Mouse (Mus musculus) hindbrain, embryonic 14.5 days (tissue): ENCODE data around the gene Smg6. TPM values are rescaled to one million over a fixed set of nuclear protein-coding genes. Genes with fewer than 3 reads are reported as not detected.

Experiments
- ATAC-seq: fragments of 200-750 bp; cut with Nextera tagmentation; 2 replicates; pipeline ENCODE4 v1.8.0; 2017; ENCODE audit warnings: moderate number of reproducible peaks, mild to moderate bottlenecking, moderate TSS enrichment, moderate library complexity; ENCODE audit not compliant: low FRiP score
- DNase-seq: peaks from one replicate; pipeline ENCODE4 v3.0.0-alpha.2; 2015; ENCODE audit warnings: low spot score
- H3K27ac ChIP-seq: fragments of 300-500 bp; sonication (generic); 2 replicates; pipeline ENCODE4 v1.5.1; 2014; ENCODE audit warnings: mild to moderate bottlenecking, moderate library complexity
- H3K27me3 ChIP-seq: fragments of 300-500 bp; sonication (generic); 2 replicates; pipeline ENCODE4 v1.6.1; 2014; ENCODE audit warnings: mild to moderate bottlenecking, low read length, mixed read lengths; ENCODE audit not compliant: control insufficient read depth, insufficient read depth
- H3K36me3 ChIP-seq: fragments of 300-500 bp; sonication (generic); replicated peaks from 2 replicates; pipeline ENCODE4 v1.6.1; 2014; ENCODE audit not compliant: control insufficient read depth, insufficient read depth
- H3K4me1 ChIP-seq: fragments of 300-500 bp; sonication (generic); replicated peaks from 2 replicates; pipeline ENCODE4 v1.6.1; 2014; ENCODE audit warnings: antibody characterized with exemption, low read length, mixed read lengths; ENCODE audit not compliant: control insufficient read depth, insufficient read depth
- H3K4me2 ChIP-seq: fragments of 300-500 bp; sonication (generic); replicated peaks from 2 replicates; pipeline ENCODE4 v1.6.1; 2014; ENCODE audit warnings: mild to moderate bottlenecking, moderate library complexity
- H3K4me3 ChIP-seq: fragments of 300-500 bp; sonication (generic); replicated peaks from 2 replicates; pipeline ENCODE4 v1.5.1; 2014; ENCODE audit warnings: mild to moderate bottlenecking, low read length
- H3K9ac ChIP-seq: fragments of 300-500 bp; sonication (generic); 2 replicates; pipeline ENCODE4 v1.6.1; 2014
- H3K9me3 ChIP-seq: fragments of 300-500 bp; sonication (generic); 2 replicates; pipeline ENCODE4 v1.6.1; 2016; ENCODE audit warnings: low read length; ENCODE audit not compliant: control insufficient read depth
- WGBS: fragments of 180-500 bp; shearing (Covaris S2); extraction: QIAGEN DNeasy Blood & Tissue Kit; methylation state at CpG from one replicate; pipeline ENCODE4 v1.1.7; 2014; 5-methylcytosine and 5-hydroxymethylcytosine counted together
- polyA plus RNA-seq: library from polyadenylated mRNA; unstranded; fragments of >200 nt; fragmentation: Nextera tagmentation; extraction: Ambion mirVana; gene quantifications from 2 replicates; pipeline ENCODE4 v1.2.1, GENCODE M21; 2014

Smg6 gene
- polyA plus RNA-seq, 1 experiment from 2014 or later, result 14.0 TPM

- H3K9ac ChIP-seq, result no peak overlapping the region
- 93% methylated on average over 10 of the region's 11 CpGs for WGBS
- no peak overlapping the region for H3K4me2 ChIP-seq
- H3K4me1 ChIP-seq, result peaks cover 14% of the 10 kb centered on the region
- no peak overlapping the region for H3K4me3 ChIP-seq
- DNase-seq, result no peak
- no peaks in the 10 kb centered on the region for H3K9me3 ChIP-seq
- H3K36me3 ChIP-seq, result peaks cover 43% of the 10 kb centered on the region
- ATAC-seq, result no peak
- no peaks in the 10 kb centered on the region for H3K27me3 ChIP-seq
- peak overlapping the region; percentile 64 for H3K27ac ChIP-seq
Measured at GRCm38 (mm10) chr11:75148332-75149035, 222.9 kb downstream of the Smg6 start.

DNA sequence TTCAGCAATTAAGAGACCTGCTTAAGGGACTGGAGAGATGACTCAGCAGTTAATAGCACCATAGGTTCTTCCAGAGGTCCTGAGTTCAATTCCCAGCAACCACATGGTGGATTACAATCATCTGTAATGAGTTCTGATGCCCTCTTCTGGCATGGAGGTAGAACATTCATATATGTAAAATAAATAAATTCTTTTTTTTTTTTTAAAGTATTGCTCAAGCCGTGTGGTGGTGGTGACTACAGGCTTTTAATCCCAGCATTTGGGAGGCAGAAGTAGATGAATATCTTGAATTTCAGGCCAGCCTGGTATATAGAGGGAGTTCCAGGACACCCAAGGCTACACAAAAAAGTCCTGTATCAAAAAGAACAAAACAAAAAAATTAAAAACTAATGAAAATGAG lies 224.7 kb downstream of the Smg6 start:
- Histone ChIP-seq H3K9ac (no peak overlapping the region), H3K9me3 (no peaks in the 10 kb centered on the region), H3K27ac (no peak overlapping the region), H3K4me1 (peaks cover 14% of the 10 kb centered on the region), H3K4me3 (no peak overlapping the region), H3K4me2 (no peak overlapping the region), H3K27me3 (no peaks in the 10 kb centered on the region), H3K36me3 (peaks cover 24% of the 10 kb centered on the region)
- ATAC-seq (no peak), DNase-seq (no peak)
- WGBS, result 88% methylated on average over 1 of the region's 1 CpGs

DNA sequence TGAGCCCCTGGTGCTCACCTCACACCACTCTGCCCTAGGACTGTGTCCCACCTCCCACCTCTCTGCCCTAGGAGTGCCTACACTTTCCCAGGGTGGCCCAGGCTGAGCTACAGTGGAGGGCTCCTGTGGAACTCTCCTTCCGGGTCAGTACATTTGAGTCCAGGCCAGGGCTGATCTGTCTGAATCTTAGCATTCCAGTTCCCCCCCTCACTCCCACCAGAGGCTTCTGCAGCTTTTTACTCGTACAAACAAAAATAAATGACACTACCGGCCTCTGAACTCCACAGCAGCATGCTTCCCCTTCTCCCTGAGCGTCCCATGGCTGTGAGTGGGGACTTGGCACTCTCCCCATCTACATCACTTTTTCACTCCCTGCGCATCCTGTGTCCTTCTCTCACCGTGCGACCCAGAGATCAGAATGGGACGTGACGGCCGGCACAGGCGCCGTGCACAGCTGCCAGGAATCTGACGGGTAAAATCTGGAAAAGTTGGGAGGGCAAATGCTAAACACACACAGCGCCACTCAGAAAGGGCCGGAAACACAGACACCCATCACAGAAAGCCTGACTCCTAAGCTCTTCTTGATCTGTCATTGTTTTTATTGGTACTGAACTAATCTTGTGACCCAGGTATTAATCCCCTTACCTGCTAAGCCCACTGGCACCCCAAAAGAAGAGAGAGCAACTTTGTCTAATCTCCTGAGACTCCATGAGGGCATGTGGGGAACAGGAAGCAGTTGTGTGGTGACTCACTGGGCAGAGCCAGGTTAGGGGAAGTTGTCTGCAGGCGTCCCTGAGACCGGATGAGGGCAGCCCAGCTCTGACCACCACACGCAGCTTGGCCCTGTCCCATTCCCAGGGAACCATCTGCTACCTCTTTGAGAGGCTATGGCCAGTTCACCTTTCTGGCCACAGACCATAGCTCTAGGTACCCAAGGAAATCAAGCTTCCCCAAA lies 227.3 kb downstream of the Smg6 start:
- Histone ChIP-seq H3K27me3 (no peaks in the 10 kb centered on the region), H3K9me3 (no peaks in the 10 kb centered on the region), H3K4me3 (no peak overlapping the region), H3K27ac (peak overlapping the region; percentile 43; the same call in 1 of the 2 replicates), H3K4me1 (peaks cover 3% of the 10 kb centered on the region), H3K4me2 (no peak overlapping the region), H3K9ac (no peak overlapping the region), H3K36me3 (peaks cover 20% of the 10 kb centered on the region; the same call in 1 of the 2 replicates)
- ATAC-seq, result no peak
- WGBS, result 78% methylated on average over 18 of the region's 18 CpGs
- DNase-seq, result no peak

- H3K9me3 ChIP-seq, result no peaks in the 10 kb centered on the region
- no peak overlapping the region for H3K9ac ChIP-seq
- no peak overlapping the region for H3K27ac ChIP-seq
- no peaks in the 10 kb centered on the region; the same call in 1 of the 2 replicates for H3K4me1 ChIP-seq
- 77% methylated on average over 6 of the region's 6 CpGs for WGBS
- no peak overlapping the region for H3K4me3 ChIP-seq
- DNase-seq (no peak), ATAC-seq (no peak)
- peaks cover 24% of the 10 kb centered on the region for H3K36me3 ChIP-seq
- no peak overlapping the region for H3K4me2 ChIP-seq
- H3K27me3 ChIP-seq, result no peaks in the 10 kb centered on the region
Measured at GRCm38 (mm10) chr11:75154053-75154585, 228.5 kb downstream of the Smg6 start.

DNA sequence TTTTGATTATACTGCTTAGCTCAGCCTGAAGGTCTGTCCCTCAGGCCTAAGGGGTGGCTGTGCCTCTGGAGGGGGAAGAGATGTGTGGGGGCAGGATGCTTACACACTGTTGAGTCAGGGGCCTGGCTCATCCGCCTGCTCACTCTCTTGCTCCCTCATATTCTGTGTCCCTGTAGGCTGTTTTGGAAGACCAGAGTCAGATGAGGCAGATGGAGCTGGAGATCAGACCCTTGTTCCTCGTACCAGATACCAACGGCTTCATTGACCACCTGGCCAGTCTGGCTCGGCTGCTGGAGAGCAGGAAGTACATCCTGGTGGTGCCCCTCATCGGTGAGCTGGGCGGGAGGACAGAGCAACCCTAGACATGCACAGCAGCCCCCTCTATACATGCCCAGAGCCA lies 230.4 kb downstream of the Smg6 start:
- no peaks in the 10 kb centered on the region for H3K9me3 ChIP-seq
- H3K36me3 ChIP-seq, result peaks cover 26% of the 10 kb centered on the region
- DNase-seq, result no peak
- no peaks in the 10 kb centered on the region; the same call in 1 of the 2 replicates for H3K4me1 ChIP-seq
- ATAC-seq, result no peak
- H3K9ac ChIP-seq, result no peak overlapping the region
- no peak overlapping the region for H3K27ac ChIP-seq
- 75% methylated on average over 6 of the region's 6 CpGs for WGBS
- no peak overlapping the region for H3K4me2 ChIP-seq
- H3K4me3 ChIP-seq, result no peak overlapping the region
- no peaks in the 10 kb centered on the region for H3K27me3 ChIP-seq

DNA sequence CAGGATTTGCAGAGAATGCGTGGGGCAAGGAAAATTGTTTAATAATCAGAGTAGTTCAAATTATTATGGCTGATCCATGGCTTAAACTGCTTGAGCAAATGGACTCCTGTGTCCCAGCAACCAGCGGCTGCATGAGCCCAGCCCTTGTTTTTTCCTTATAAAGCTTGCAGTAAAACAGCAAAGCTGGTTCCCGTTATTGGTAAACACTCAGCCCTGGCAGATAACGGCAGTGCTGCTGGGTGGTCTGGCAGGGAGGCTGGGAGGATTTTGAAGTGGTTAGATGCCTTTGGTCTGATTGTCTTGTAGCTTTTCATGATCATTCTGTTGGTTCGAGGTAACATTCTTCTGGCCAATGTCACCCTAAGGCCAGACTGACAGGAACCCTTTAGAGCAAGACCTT lies 230.8 kb downstream of the Smg6 start:
- H3K27ac ChIP-seq, result no peak overlapping the region

GRCm38 (mm10) chr11:75157037-75157436 lies 231.4 kb downstream of the Smg6 start:
- Histone ChIP-seq H3K9ac (no peak overlapping the region), H3K4me1 (no peaks in the 10 kb centered on the region; the same call in 1 of the 2 replicates), H3K27ac (no peak overlapping the region), H3K36me3 (peaks cover 22% of the 10 kb centered on the region), H3K4me3 (no peak overlapping the region), H3K27me3 (no peaks in the 10 kb centered on the region), H3K4me2 (no peak overlapping the region), H3K9me3 (no peaks in the 10 kb centered on the region)
- ATAC-seq (no peak), DNase-seq (no peak)
- 44% methylated on average over 4 of the region's 4 CpGs for WGBS

More for the DNA sequence above, 230.8 kb downstream of the Smg6 start:
- Histone ChIP-seq H3K4me3 (no peak overlapping the region), H3K4me2 (no peak overlapping the region), H3K4me1 (no peaks in the 10 kb centered on the region; the same call in 1 of the 2 replicates), H3K9me3 (no peaks in the 10 kb centered on the region), H3K36me3 (peaks cover 22% of the 10 kb centered on the region), H3K9ac (no peak overlapping the region), H3K27me3 (no peaks in the 10 kb centered on the region)
- no peak for ATAC-seq
- no peak for DNase-seq
- 72% methylated on average over 5 of the region's 5 CpGs for WGBS

DNA sequence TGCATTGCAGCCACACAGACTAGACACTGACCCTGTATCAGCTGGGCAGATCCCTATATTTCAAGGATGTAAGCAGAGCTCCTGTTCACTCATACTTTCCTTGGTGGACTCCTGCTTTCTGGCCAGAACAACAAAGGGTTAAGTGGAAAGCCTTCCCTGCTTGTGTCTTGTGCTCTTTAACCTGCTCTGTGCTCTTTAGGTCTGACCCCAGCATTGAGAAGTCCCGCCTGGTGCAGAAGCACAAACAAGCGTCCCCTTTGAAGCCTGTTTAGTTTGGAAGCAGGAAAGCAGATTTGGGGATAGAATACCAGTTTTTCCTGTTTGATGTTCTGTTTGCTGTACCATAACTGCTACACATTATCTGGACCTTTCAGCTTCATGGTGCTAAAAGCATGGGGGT lies 232.3 kb downstream of the Smg6 start:
- no peaks in the 10 kb centered on the region; the same call in 1 of the 2 replicates for H3K4me1 ChIP-seq
- no peaks in the 10 kb centered on the region for H3K9me3 ChIP-seq
- DNase-seq, result no peak
- no peak overlapping the region for H3K4me3 ChIP-seq
- ATAC-seq, result no peak
- H3K27me3 ChIP-seq, result peaks cover 6% of the 10 kb centered on the region
- no peak overlapping the region for H3K27ac ChIP-seq
- 31% methylated on average over 2 of the region's 2 CpGs for WGBS
- peaks cover 31% of the 10 kb centered on the region for H3K36me3 ChIP-seq
- H3K9ac ChIP-seq, result no peak overlapping the region
- no peak overlapping the region for H3K4me2 ChIP-seq

- 93% methylated on average over 14 of the region's 14 CpGs for WGBS
- no peak overlapping the region for H3K4me3 ChIP-seq
- H3K9me3 ChIP-seq, result no peaks in the 10 kb centered on the region
- DNase-seq (no peak), ATAC-seq (no peak)
- H3K9ac ChIP-seq, result no peak overlapping the region
- H3K27me3 ChIP-seq, result peaks cover 11% of the 10 kb centered on the region
- H3K4me2 ChIP-seq, result no peak overlapping the region
- no peak overlapping the region for H3K27ac ChIP-seq
- peaks cover 34% of the 10 kb centered on the region for H3K36me3 ChIP-seq
- H3K4me1 ChIP-seq, result no peaks in the 10 kb centered on the region; the same call in 1 of the 2 replicates
Measured at GRCm38 (mm10) chr11:75158432-75158831, 232.8 kb downstream of the Smg6 start.
